Mouse (Mus musculus): Measurements from ENCODE around the gene Brpf3. TPM values are rescaled to one million over a fixed set of nuclear protein-coding genes. Genes with fewer than 3 reads are reported as not detected.

Brpf3 gene
- polyA plus RNA-seq (2014; fragmentation: Nextera tagmentation; extraction: Ambion mirVana): 10.0 and 12.5 TPM in 2 replicates

- Histone ChIP-seq H3K9me3 (ENCODE audit: low read depth, low read length) (no peaks in the 10 kb centered on the region), H3K9ac (peak within 1 kb of the TSS; percentile 100), H3K36me3 (ENCODE audit: insufficient read depth) (peaks cover 8% of the 10 kb centered on the region; the same call in 1 of the 2 replicates), H3K4me3 (ENCODE audit: low read depth, low read length) (peak within 1 kb of the TSS; percentile 85), H3K4me2 (peak within 1 kb of the TSS; percentile 99), H3K4me1 (ENCODE audit: insufficient read depth) (peaks cover 4% of the 10 kb centered on the region; the same call in 1 of the 2 replicates), H3K27ac (ENCODE audit: low read depth) (peak within 1 kb of the TSS; percentile 98), H3K27me3 (ENCODE audit: insufficient read depth, low read length) (no peaks in the 10 kb centered on the region)
- DNase-seq (peak; percentile 82), ATAC-seq (ENCODE audit: insufficient read depth) (peak; percentile 81)
- WGBS: under 1% methylated on average over 70 of the region's 99 CpGs
- TF ChIP-seq CTCF (IDR thresholded peaks at IDR 0.05; ENCODE audit: low read depth): peak; percentile 37
Measured at GRCm38 (mm10) chr17:28800671-28801412, at the start of gene Brpf3. TSS of gene Brpf3 (plus strand) at chr17:28801090.

DNA sequence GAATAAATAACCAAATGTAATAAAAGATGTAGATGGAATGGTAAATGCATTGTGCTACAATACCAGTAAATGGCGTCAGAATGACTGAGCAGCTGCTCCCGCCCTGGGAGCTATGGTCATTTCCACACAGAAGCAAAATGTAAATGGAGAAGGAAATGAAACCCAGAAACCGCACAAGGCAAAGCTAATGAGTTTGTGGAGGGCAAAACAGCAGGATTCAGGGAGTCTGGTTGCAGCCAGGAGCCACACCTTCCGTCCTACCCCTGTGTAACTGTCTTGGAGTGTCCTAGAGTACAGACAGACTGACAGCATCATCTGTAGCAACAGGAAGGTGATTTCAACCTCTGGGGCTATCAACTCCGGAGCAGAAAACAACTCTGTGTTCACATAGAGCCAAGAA, 44.4 kb upstream of the Brpf3 start:
- ATAC-seq (ENCODE audit: insufficient read depth): no peak

GRCm38 (mm10) chr17:28757470-28757869, 43.4 kb upstream of the Brpf3 start:
- H3K9me3 ChIP-seq (ENCODE audit: low read depth, low read length): no peaks in the 10 kb centered on the region
- no peak for TF ChIP-seq CTCF (IDR thresholded peaks at IDR 0.05; ENCODE audit: low read depth)
- H3K27ac ChIP-seq (ENCODE audit: low read depth): no peak overlapping the region
- DNase-seq (no peak), ATAC-seq (ENCODE audit: insufficient read depth) (no peak)
- no peaks in the 10 kb centered on the region for H3K4me1 ChIP-seq (ENCODE audit: insufficient read depth)
- no peaks in the 10 kb centered on the region for H3K36me3 ChIP-seq (ENCODE audit: insufficient read depth)
- H3K4me2 ChIP-seq: no peak overlapping the region
- WGBS: 66% methylated on average over 2 of the region's 2 CpGs
- H3K9ac ChIP-seq: no peak overlapping the region
- no peak overlapping the region for H3K4me3 ChIP-seq (ENCODE audit: low read depth, low read length)
- no peaks in the 10 kb centered on the region for H3K27me3 ChIP-seq (ENCODE audit: insufficient read depth, low read length)

More for the DNA sequence above, 44.4 kb upstream of the Brpf3 start:
- Histone ChIP-seq H3K36me3 (ENCODE audit: insufficient read depth) (no peaks in the 10 kb centered on the region), H3K9ac (no peak overlapping the region), H3K4me1 (ENCODE audit: insufficient read depth) (no peaks in the 10 kb centered on the region), H3K4me3 (ENCODE audit: low read depth, low read length) (no peak overlapping the region), H3K4me2 (no peak overlapping the region), H3K27ac (ENCODE audit: low read depth) (no peak overlapping the region), H3K9me3 (ENCODE audit: low read depth, low read length) (no peaks in the 10 kb centered on the region), H3K27me3 (ENCODE audit: insufficient read depth, low read length) (no peaks in the 10 kb centered on the region)
- TF ChIP-seq CTCF (IDR thresholded peaks at IDR 0.05; ENCODE audit: low read depth): no peak
- DNase-seq: no peak
- WGBS: 62% methylated on average over 5 of the region's 5 CpGs

- Histone ChIP-seq H3K27ac (ENCODE audit: low read depth) (no peak overlapping the region), H3K9me3 (ENCODE audit: low read depth, low read length) (no peaks in the 10 kb centered on the region), H3K4me2 (no peak overlapping the region), H3K4me3 (ENCODE audit: low read depth, low read length) (no peak overlapping the region), H3K36me3 (ENCODE audit: insufficient read depth) (no peaks in the 10 kb centered on the region), H3K27me3 (ENCODE audit: insufficient read depth, low read length) (no peaks in the 10 kb centered on the region), H3K4me1 (ENCODE audit: insufficient read depth) (no peaks in the 10 kb centered on the region), H3K9ac (no peak overlapping the region)
- ATAC-seq (ENCODE audit: insufficient read depth): no peak
- TF ChIP-seq CTCF (IDR thresholded peaks at IDR 0.05; ENCODE audit: low read depth): no peak
- no peak for DNase-seq
- 52% methylated on average over 8 of the region's 8 CpGs for WGBS
Measured at GRCm38 (mm10) chr17:28760736-28761312, 40.1 kb upstream of the Brpf3 start.

DNA sequence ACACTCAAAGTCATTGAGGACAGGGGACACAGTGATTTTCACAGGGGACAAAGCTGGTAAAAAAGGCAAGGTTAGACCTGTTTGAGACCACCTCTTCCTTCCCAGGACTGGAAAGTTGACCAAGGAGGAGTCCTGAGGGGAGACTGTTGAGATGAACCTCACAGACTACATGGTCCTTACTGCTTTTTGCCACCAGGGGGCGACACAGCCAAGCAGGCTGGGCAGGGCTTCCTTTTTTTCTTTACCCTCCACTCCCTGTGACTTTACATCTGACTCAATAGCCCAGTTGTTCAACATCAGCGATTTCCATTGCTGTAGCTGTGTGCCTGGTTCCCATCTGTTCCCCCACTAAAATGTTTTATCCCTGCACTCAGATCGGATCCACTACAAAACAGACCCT, 39.0 kb upstream of the Brpf3 start:
- H3K4me1 ChIP-seq (ENCODE audit: insufficient read depth): no peaks in the 10 kb centered on the region
- H3K4me2 ChIP-seq: no peak overlapping the region
- WGBS: 18% methylated on average over 3 of the region's 3 CpGs
- peak; percentile 94 for TF ChIP-seq CTCF (IDR thresholded peaks at IDR 0.05; ENCODE audit: low read depth)
- H3K4me3 ChIP-seq (ENCODE audit: low read depth, low read length): no peak overlapping the region
- H3K9me3 ChIP-seq (ENCODE audit: low read depth, low read length): no peaks in the 10 kb centered on the region
- DNase-seq (peak; percentile 83), ATAC-seq (ENCODE audit: insufficient read depth) (no peak)
- H3K27ac ChIP-seq (ENCODE audit: low read depth): no peak overlapping the region
- H3K27me3 ChIP-seq (ENCODE audit: insufficient read depth, low read length): no peaks in the 10 kb centered on the region
- H3K9ac ChIP-seq: no peak overlapping the region
- H3K36me3 ChIP-seq (ENCODE audit: insufficient read depth): no peaks in the 10 kb centered on the region

DNA sequence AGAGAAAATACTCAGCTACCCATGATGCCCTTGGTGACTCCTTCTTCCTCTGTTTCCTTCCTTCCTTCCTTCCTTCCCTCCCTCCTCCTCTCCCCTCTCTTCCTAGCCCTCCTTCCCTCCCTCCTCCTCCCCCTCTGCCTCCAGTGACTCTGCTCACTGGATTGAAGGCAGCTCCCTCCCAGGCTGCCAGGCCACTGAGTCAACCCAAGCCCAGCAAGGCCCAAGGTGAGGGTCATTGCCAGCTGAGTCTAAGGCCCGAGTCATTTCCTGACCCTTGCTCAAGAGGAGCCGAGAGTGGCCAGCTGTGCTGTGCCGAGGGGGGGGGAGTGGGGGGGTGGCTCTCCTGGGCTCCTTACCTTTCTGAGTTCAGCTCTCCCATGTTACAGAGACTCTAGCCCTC, 34.7 kb upstream of the Brpf3 start:
- WGBS: 47% methylated on average over 3 of the region's 3 CpGs
- no peak overlapping the region for H3K9ac ChIP-seq
- H3K4me2 ChIP-seq: no peak overlapping the region
- TF ChIP-seq CTCF (IDR thresholded peaks at IDR 0.05; ENCODE audit: low read depth): no peak
- ATAC-seq (ENCODE audit: insufficient read depth) (no peak), DNase-seq (no peak)
- no peak overlapping the region for H3K4me3 ChIP-seq (ENCODE audit: low read depth, low read length)
- H3K36me3 ChIP-seq (ENCODE audit: insufficient read depth): no peaks in the 10 kb centered on the region
- H3K4me1 ChIP-seq (ENCODE audit: insufficient read depth): no peaks in the 10 kb centered on the region
- H3K27ac ChIP-seq (ENCODE audit: low read depth): no peak overlapping the region
- no peaks in the 10 kb centered on the region for H3K9me3 ChIP-seq (ENCODE audit: low read depth, low read length)
- peaks cover 14% of the 10 kb centered on the region for H3K27me3 ChIP-seq (ENCODE audit: insufficient read depth, low read length)

DNA sequence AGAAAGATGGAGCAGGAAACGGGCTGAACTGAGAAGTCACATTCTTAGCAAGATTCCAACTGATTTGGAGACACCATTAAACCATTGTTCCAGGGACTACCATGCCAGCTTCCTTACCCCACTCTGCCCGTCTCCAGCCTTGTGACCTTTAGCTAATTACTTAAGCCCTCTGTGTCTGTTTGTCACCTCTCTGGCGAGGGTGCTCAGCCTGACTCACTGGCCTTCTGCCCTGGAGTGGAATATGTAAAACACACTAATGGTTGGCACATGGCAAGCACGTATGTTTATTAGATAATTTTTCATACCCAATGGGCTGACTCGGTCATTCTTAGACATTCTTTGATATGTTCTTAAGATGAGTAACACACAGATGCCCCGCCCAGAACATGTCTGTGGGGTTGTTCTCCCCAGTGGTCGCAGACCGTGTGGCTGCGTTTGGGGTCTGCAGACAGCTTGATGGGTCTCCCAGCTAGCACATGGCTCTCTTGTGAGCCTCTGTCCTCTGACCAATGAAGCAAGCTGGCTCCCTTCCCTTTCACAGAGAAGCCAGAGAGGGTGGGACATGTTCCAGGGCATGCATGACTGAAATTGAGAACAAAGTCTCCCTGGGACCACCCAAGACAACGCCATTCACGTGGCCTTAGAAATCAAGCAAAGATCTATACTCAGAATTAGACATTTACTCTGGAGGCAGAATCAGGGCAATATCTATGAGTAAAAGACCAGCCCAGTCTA, 33.9 kb upstream of the Brpf3 start:
- 69% methylated on average over 11 of the region's 11 CpGs for WGBS

More for the DNA sequence above, 33.9 kb upstream of the Brpf3 start:
- ATAC-seq (ENCODE audit: insufficient read depth) (no peak), DNase-seq (no peak)
- no peak overlapping the region for H3K9ac ChIP-seq
- no peaks in the 10 kb centered on the region for H3K4me1 ChIP-seq (ENCODE audit: insufficient read depth)
- TF ChIP-seq CTCF (IDR thresholded peaks at IDR 0.05; ENCODE audit: low read depth): no peak
- no peaks in the 10 kb centered on the region for H3K36me3 ChIP-seq (ENCODE audit: insufficient read depth)
- no peak overlapping the region for H3K4me3 ChIP-seq (ENCODE audit: low read depth, low read length)
- no peak overlapping the region for H3K27ac ChIP-seq (ENCODE audit: low read depth)
- H3K27me3 ChIP-seq (ENCODE audit: insufficient read depth, low read length): peaks cover 14% of the 10 kb centered on the region
- no peak overlapping the region for H3K4me2 ChIP-seq
- H3K9me3 ChIP-seq (ENCODE audit: low read depth, low read length): no peaks in the 10 kb centered on the region

Data from lung, embryonic 14.5 days (tissue).